Mouse (Mus musculus) brain, embryonic 14.5 days (tissue): ENCODE data around the gene Pik3ap1.

Source experiments
- CTCF ChIP-seq: fragments of 200-500 bp; IDR thresholded peaks from 2 replicates; pipeline ENCODE4 v1.5.1; 2012; ENCODE audit warnings: inconsistent platforms, mild to moderate bottlenecking, moderate library complexity, borderline replicate concordance; ENCODE audit not compliant: insufficient read depth, insufficient read length; ENCODE audit errors: extremely low read depth
- POLR2A ChIP-seq: fragments of 200-500 bp; IDR thresholded peaks from 2 replicates; pipeline ENCODE4 v1.6.1; 2012; ENCODE audit warnings: mild to moderate bottlenecking, inconsistent platforms, borderline replicate concordance; ENCODE audit not compliant: poor library complexity, insufficient read depth, insufficient read length, severe bottlenecking; ENCODE audit errors: extremely low read depth

DNA sequence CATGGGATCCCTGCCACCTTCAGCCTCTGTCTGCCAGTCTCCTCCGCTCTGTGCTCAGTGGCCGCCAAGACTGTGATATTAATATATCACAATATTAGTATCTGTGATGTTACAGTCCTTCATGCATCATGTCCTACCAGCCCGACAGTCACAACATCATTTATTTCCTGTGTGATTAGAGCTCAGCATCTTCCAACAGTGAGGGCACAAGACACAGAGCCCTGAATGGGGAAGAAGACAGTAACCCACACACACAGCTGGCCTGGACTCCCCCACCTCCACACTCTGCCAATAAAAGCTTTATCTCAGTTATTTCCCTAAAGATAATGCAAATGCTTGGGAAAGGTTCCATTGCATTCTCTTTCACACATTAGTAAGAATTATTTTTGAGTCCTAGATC, 35.3 kb downstream of the Pik3ap1 start:
- TF ChIP-seq POLR2A: no peak
- no peak for TF ChIP-seq CTCF
